Mouse (Mus musculus): ENCODE data around the gene Nrp2.

Gene Nrp2

GRCm38 (mm10) chr1:62751011-62752006 is 48.2 kb downstream of the Nrp2 start:
- DNase-seq (ENCODE audit: low spot score in 2 of 2): no peak

GRCm38 (mm10) chr1:62752055-62752454 is 49.0 kb downstream of the Nrp2 start:
- DNase-seq (ENCODE audit: low spot score in 2 of 2): no peak

GRCm38 (mm10) chr1:62752661-62753333 is 49.7 kb downstream of the Nrp2 start:
- DNase-seq (ENCODE audit: low spot score in 2 of 2): no peak

GRCm38 (mm10) chr1:62754066-62754835 is 51.2 kb downstream of the Nrp2 start:
- DNase-seq (ENCODE audit: low spot score in 2 of 2): no peak

GRCm38 (mm10) chr1:62760086-62760485 is 57.0 kb downstream of the Nrp2 start:
- peak in 1 of 2 experiments; percentile 30 for DNase-seq (ENCODE audit: low spot score in 2 of 2)

GRCm38 (mm10) chr1:62760565-62760964 is 57.5 kb downstream of the Nrp2 start:
- no peak for DNase-seq (ENCODE audit: low spot score in 2 of 2)

GRCm38 (mm10) chr1:62763779-62764178 is 60.7 kb downstream of the Nrp2 start:
- no peak for DNase-seq (ENCODE audit: low spot score in 2 of 2)

- DNase-seq (ENCODE audit: low spot score in 2 of 2): no peak
Measured at GRCm38 (mm10) chr1:62765171-62765570, 62.1 kb downstream of the Nrp2 start.

- no peak for DNase-seq (ENCODE audit: low spot score in 2 of 2)
Measured at GRCm38 (mm10) chr1:62766766-62767165, 63.7 kb downstream of the Nrp2 start.

- DNase-seq (ENCODE audit: low spot score in 2 of 2): no peak
Measured at GRCm38 (mm10) chr1:62767611-62768010, 64.5 kb downstream of the Nrp2 start.

- no peak for DNase-seq (ENCODE audit: low spot score in 2 of 2)
Measured at GRCm38 (mm10) chr1:62770576-62770975, 67.5 kb downstream of the Nrp2 start.

GRCm38 (mm10) chr1:62772391-62772790 is 69.3 kb downstream of the Nrp2 start:
- DNase-seq (ENCODE audit: low spot score in 2 of 2): no peak

GRCm38 (mm10) chr1:62773105-62773920 is 70.2 kb downstream of the Nrp2 start:
- DNase-seq (ENCODE audit: low spot score in 2 of 2): no peak

- no peak for DNase-seq (ENCODE audit: low spot score in 2 of 2)
Measured at GRCm38 (mm10) chr1:62773921-62774191, 70.8 kb downstream of the Nrp2 start.

GRCm38 (mm10) chr1:62774288-62775218 is 71.5 kb downstream of the Nrp2 start:
- DNase-seq (ENCODE audit: low spot score in 2 of 2): no peak

- no peak for DNase-seq (ENCODE audit: low spot score in 2 of 2)
Measured at GRCm38 (mm10) chr1:62777320-62778235, 74.5 kb downstream of the Nrp2 start.

- no peak for DNase-seq (ENCODE audit: low spot score in 2 of 2)
Measured at GRCm38 (mm10) chr1:62778910-62779309, 75.8 kb downstream of the Nrp2 start.

GRCm38 (mm10) chr1:62780068-62780761 is 77.1 kb downstream of the Nrp2 start:
- DNase-seq (ENCODE audit: low spot score in 2 of 2): no peak

GRCm38 (mm10) chr1:62782155-62782554 is 79.1 kb downstream of the Nrp2 start:
- DNase-seq (ENCODE audit: low spot score in 2 of 2): no peak

Data from spleen, postnatal 4 days (tissue).